Mouse (Mus musculus) erythroblast, embryonic 14.5 days (primary cell): ENCODE results near the gene Cdca7l.

ENCODE experiments used
- GATA1 ChIP-seq: IDR thresholded peaks from 2 replicates; pipeline ENCODE4 v1.6.1; 2012; ENCODE audit warnings: low read length, inconsistent platforms, mixed read lengths
- TAL1 ChIP-seq: IDR thresholded peaks from 3 replicates; pipeline ENCODE4 v1.6.1; 2012; ENCODE audit warnings: low read length, inconsistent platforms, mixed read lengths

DNA sequence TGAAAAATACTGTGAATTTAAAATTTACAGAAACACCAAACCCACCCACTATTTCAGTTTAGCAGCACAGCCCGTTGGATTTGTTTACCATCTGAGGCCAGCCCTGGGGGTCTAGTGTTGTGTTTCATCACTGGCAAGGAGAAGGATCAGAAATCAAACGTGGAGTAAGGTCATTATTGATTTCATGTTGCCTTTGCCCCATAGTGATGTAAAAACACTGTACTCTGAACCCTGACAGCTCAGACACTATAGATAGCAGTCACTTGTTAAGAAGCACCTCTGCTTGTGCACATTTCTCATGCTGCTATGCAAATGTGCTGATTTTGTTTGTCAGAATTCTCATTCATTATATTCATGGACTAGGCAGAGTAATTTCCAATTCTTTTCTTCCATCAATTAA, 22.7 kb upstream of the Cdca7l start:
- no peak for TF ChIP-seq GATA1
- TF ChIP-seq TAL1 = no peak
